Mouse (Mus musculus) midbrain, postnatal 0 days (tissue): Measurements from ENCODE around the gene Rxfp2. TPM values are rescaled to one million over a fixed set of nuclear protein-coding genes. Genes with fewer than 3 reads are reported as not detected.

Experiments used
- ATAC-seq: fragments of 200-750 bp; cut with Nextera tagmentation; 2 replicates; pipeline ENCODE4 v1.8.0; 2017; ENCODE audit warnings: moderate number of reproducible peaks, mild to moderate bottlenecking, moderate TSS enrichment, moderate library complexity; ENCODE audit not compliant: low FRiP score
- DNase-seq: peaks from one replicate; pipeline ENCODE4 v3.0.0-alpha.2; 2015; ENCODE audit warnings: low spot score
- H3K27ac ChIP-seq: fragments of 300-500 bp; sonication (generic); 2 replicates; pipeline ENCODE4 v1.5.1; 2014; ENCODE audit warnings: low read depth, mild to moderate bottlenecking, low read length, mixed read lengths
- H3K27me3 ChIP-seq: fragments of 300-500 bp; sonication (generic); 2 replicates; pipeline ENCODE4 v1.6.1; 2014; ENCODE audit warnings: low read length, control low read depth, mixed read lengths; ENCODE audit not compliant: insufficient read depth
- H3K36me3 ChIP-seq: fragments of 300-500 bp; sonication (generic); 2 replicates; pipeline ENCODE4 v1.6.1; 2014; ENCODE audit warnings: low read length, control low read depth, mixed read lengths; ENCODE audit not compliant: insufficient read depth
- H3K4me1 ChIP-seq: fragments of 300-500 bp; sonication (generic); 2 replicates; pipeline ENCODE4 v1.6.1; 2014; ENCODE audit warnings: mild to moderate bottlenecking, control low read depth, antibody characterized with exemption, low read length, mixed read lengths; ENCODE audit not compliant: insufficient read depth
- H3K4me2 ChIP-seq: fragments of 300-500 bp; sonication (generic); 2 replicates; pipeline ENCODE4 v1.6.1; 2014; ENCODE audit warnings: low read depth, mild to moderate bottlenecking, low read length, mixed read lengths; ENCODE audit not compliant: poor library complexity, severe bottlenecking
- H3K4me3 ChIP-seq: fragments of 300-500 bp; sonication (generic); 2 replicates; pipeline ENCODE4 v1.5.1; 2014; ENCODE audit warnings: low read depth, mild to moderate bottlenecking, low read length, moderate library complexity
- H3K9ac ChIP-seq: fragments of 300-500 bp; sonication (generic); replicated peaks from 2 replicates; pipeline ENCODE4 v1.6.1; 2014; ENCODE audit warnings: mild to moderate bottlenecking, low read length, moderate library complexity, mixed read lengths; ENCODE audit not compliant: poor library complexity, severe bottlenecking
- H3K9me3 ChIP-seq: fragments of 300-500 bp; sonication (generic); 2 replicates; pipeline ENCODE4 v1.6.1; 2016; ENCODE audit warnings: low read length, control low read depth
- CTCF ChIP-seq: IDR thresholded peaks from 2 replicates; pipeline ENCODE4 v1.5.1; 2016; ENCODE audit warnings: antibody characterized with exemption, mild to moderate bottlenecking
- WGBS: fragments of 180-500 bp; shearing (Covaris S2); extraction: QIAGEN DNeasy Blood & Tissue Kit; methylation state at CpG from one replicate; pipeline ENCODE4 v1.1.7; 2014; 5-methylcytosine and 5-hydroxymethylcytosine counted together
- polyA plus RNA-seq: library from polyadenylated mRNA; unstranded; fragments of >200 nt; fragmentation: Nextera tagmentation; extraction: Ambion mirVana; gene quantifications from 2 replicates; pipeline ENCODE4 v1.2.1, GENCODE M21; 2015
- total RNA-seq: library from RNA; depleted of rRNA; stranded (reverse); fragments of >200 nt; gene quantifications from 2 replicates; pipeline ENCODE4 v1.2.3, GENCODE M21; 2014

The Rxfp2 gene
- total and polyA plus RNA-seq, 2 experiments from 2014 or later = 0.38 to 1.6 TPM

DNA sequence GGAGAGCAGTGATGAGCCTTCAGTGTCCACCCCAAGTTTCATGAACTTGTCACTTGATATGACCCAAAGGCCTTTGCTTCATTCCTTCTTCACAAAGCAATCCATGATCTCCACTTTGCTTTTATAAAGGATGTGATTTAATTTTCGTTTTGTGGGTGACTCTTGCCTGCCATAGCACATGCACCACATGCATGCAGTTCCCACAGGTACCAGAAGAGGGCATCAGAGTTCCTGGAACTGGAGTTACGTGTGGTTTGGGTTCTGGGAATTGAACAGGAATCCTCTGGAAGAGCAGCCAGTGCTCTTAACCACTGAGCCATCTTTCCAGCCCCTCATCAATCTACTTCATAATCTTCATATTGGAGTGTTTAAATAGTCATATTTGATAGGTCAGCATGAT is 26.1 kb downstream of the Rxfp2 start:
- H3K36me3 ChIP-seq = no peaks in the 10 kb centered on the region
- H3K4me2 ChIP-seq = no peak overlapping the region
- no peaks in the 10 kb centered on the region for H3K4me1 ChIP-seq
- TF ChIP-seq CTCF = peak; percentile 40
- H3K27ac ChIP-seq = no peak overlapping the region
- DNase-seq = no peak
- no peaks in the 10 kb centered on the region for H3K27me3 ChIP-seq
- H3K9me3 ChIP-seq = no peaks in the 10 kb centered on the region
- WGBS = 65% methylated on average over 2 of the region's 2 CpGs
- H3K9ac ChIP-seq = no peak overlapping the region
- no peak for ATAC-seq
- H3K4me3 ChIP-seq = no peak overlapping the region

- TF ChIP-seq CTCF = no peak
- no peak overlapping the region for H3K4me3 ChIP-seq
- H3K4me1 ChIP-seq = no peaks in the 10 kb centered on the region
- H3K27ac ChIP-seq = no peak overlapping the region
- no peaks in the 10 kb centered on the region for H3K27me3 ChIP-seq
- DNase-seq (no peak), ATAC-seq (no peak)
- WGBS = 82% methylated on average over 15 of the region's 15 CpGs
- no peak overlapping the region for H3K4me2 ChIP-seq
- H3K9ac ChIP-seq = no peak overlapping the region
- H3K36me3 ChIP-seq = no peaks in the 10 kb centered on the region
- no peaks in the 10 kb centered on the region for H3K9me3 ChIP-seq
Measured at GRCm38 (mm10) chr5:150046438-150046837, 28.0 kb downstream of the Rxfp2 start.

DNA sequence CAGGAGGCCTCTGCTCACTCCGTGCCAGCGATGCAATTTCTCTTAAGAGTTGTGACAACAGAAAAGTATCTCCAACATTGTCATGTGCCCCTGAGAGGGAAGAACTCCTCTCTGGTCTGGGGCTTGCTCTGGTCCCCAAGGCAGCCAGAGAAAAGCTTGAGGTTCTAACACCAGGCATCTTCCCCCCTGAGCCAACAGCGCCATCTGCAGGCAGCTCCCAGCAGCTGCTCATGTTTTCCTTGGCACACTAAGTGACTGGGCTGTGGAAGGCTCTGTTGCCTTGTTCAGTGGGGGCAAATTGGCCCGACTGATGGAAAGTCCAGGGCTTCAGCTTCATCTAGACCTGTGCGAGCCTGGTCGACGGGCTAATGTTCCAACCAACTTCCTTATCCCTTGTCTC is 31.5 kb downstream of the Rxfp2 start:
- H3K27ac ChIP-seq = no peak overlapping the region
- no peaks in the 10 kb centered on the region for H3K36me3 ChIP-seq
- no peaks in the 10 kb centered on the region for H3K4me1 ChIP-seq
- WGBS = 65% methylated on average over 7 of the region's 7 CpGs
- no peak overlapping the region for H3K4me3 ChIP-seq
- peak; percentile 62 for TF ChIP-seq CTCF
- no peaks in the 10 kb centered on the region for H3K27me3 ChIP-seq
- no peak overlapping the region for H3K9ac ChIP-seq
- DNase-seq (no peak), ATAC-seq (no peak)
- no peak overlapping the region for H3K4me2 ChIP-seq
- no peaks in the 10 kb centered on the region for H3K9me3 ChIP-seq

DNA sequence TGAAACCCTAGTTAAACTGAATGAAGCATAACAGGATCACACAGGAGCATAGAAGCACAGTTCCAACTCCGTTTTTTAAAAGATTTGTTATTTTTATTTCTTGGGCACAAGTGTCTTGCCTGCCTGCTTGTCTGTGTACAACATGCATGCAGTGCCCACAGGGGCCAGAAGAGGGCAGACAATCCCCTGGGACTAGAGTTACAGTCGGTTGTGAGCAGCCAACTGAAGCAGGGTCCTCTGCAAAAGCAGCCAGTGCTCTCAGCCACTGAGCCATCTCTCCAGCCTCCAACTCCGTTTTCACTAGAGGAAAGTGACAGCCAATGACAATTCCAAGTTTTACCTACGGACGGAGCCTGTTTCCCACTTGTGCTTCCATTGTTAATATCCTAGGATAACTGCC is 33.4 kb downstream of the Rxfp2 start:
- no peak overlapping the region for H3K4me2 ChIP-seq
- ATAC-seq = no peak
- no peaks in the 10 kb centered on the region for H3K27me3 ChIP-seq
- no peaks in the 10 kb centered on the region for H3K9me3 ChIP-seq
- no peak overlapping the region for H3K4me3 ChIP-seq
- H3K27ac ChIP-seq = no peak overlapping the region
- no peak overlapping the region for H3K9ac ChIP-seq
- TF ChIP-seq CTCF = peak; percentile 68
- 57% methylated on average over 5 of the region's 5 CpGs for WGBS
- no peaks in the 10 kb centered on the region for H3K4me1 ChIP-seq
- H3K36me3 ChIP-seq = no peaks in the 10 kb centered on the region
- DNase-seq = peak; percentile 59

DNA sequence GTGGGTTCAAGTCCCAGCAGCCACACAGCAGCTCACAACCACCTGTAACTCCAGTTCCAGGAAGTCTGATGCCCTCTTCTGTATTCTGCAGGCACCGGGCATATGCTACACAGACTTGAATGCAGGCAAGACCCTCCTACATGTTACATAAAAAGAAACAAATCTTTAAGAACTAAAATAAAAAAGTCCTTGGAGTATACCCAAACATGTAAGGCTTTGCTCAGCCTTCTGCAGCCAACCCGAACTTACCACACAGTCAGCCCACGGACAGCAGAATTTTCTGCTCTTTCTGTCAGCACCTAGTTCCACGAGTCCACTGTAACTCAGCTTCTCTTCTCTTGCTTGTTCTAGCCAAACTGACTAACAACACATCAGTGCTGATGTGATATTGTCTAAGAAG is 34.8 kb downstream of the Rxfp2 start:
- Histone ChIP-seq H3K4me3 (no peak overlapping the region), H3K27ac (no peak overlapping the region), H3K36me3 (no peaks in the 10 kb centered on the region), H3K9me3 (no peaks in the 10 kb centered on the region), H3K4me1 (no peaks in the 10 kb centered on the region), H3K4me2 (no peak overlapping the region), H3K27me3 (no peaks in the 10 kb centered on the region), H3K9ac (no peak overlapping the region)
- TF ChIP-seq CTCF = no peak
- ATAC-seq = no peak
- 87% methylated on average over 4 of the region's 4 CpGs for WGBS
- no peak for DNase-seq

- Histone ChIP-seq H3K27ac (no peak overlapping the region), H3K4me1 (no peaks in the 10 kb centered on the region), H3K27me3 (no peaks in the 10 kb centered on the region), H3K4me2 (no peak overlapping the region), H3K36me3 (no peaks in the 10 kb centered on the region), H3K9ac (no peak overlapping the region), H3K4me3 (no peak overlapping the region), H3K9me3 (no peaks in the 10 kb centered on the region)
- no peak for DNase-seq
- no peak for TF ChIP-seq CTCF
- WGBS = 93% methylated on average over 7 of the region's 7 CpGs
- ATAC-seq = no peak
Measured at GRCm38 (mm10) chr5:150053956-150054355, 35.5 kb downstream of the Rxfp2 start.
